Mouse (Mus musculus) forebrain, embryonic 15.5 days (tissue): ENCODE data around the gene Glt28d2. TPM values are rescaled to one million over a fixed set of nuclear protein-coding genes. Genes with fewer than 3 reads are reported as not detected.

Experiments used
- polyA plus RNA-seq: library from polyadenylated mRNA; unstranded; fragments of >200 nt; fragmentation: Nextera tagmentation; extraction: Ambion mirVana; gene quantifications from 2 replicates; pipeline ENCODE4 v1.2.1, GENCODE M21; 2015

The Glt28d2 gene
- polyA plus RNA-seq, 1 experiment from 2014 or later, result 1.9 TPM

Other genes with a start within 250 kb of the Glt28d2 start
- gene Fam160a1, start 70.2 kb downstream of the Glt28d2 start, polyA plus RNA-seq, result 1.0 and 1.5 TPM in 2 replicates
- gene Gm37240, start within 50 bp of the Glt28d2 start, polyA plus RNA-seq, result 2.2 and 3.1 TPM in 2 replicates
- 8.7 and 9.6 TPM in 2 replicates for gene Sh3d19, start 83.6 kb upstream of the Glt28d2 start, polyA plus RNA-seq
- not detected in 2 replicates for gene Prss48, start 115.0 kb upstream of the Glt28d2 start, polyA plus RNA-seq